Mouse (Mus musculus): ENCODE measurements around the gene Nol12. TPM values are rescaled to one million over a fixed set of nuclear protein-coding genes. Genes with fewer than 3 reads are reported as not detected.

Gene Nol12
- polyA plus RNA-seq, 1 experiment from 2014 or later, result 54.6 TPM

DNA sequence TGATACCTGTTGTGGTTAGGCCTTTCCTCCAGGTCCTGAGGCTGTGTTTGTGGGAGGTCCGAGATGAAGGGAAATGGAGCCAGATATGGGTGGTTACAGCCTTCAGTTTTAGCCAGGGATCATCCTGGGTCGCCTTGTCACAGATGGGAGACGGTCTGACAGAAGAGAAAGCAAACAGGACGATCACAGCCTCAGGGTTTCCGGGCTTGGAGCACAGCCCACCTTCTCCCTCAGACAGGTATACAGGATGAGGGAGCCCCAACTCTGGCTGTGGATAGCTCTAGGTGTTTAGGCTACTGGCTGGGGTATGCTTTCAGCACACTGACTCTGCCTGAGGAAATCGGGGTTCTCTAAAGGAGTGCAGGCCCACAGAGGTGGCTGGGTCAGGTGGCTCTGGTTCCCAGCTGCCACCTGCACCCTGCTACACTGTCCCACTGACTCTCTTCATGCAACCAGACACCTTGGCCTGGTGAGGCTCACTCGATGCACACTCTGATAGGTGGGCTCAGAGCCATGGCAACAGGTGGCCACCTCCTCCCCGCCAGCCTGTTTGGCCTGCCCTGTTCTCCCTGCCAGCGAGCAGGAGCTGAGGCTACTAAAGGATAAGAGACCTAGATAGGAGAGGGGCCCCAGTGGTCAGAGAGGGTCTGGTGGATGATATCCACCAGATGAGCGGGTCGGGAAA lies 51.9 kb downstream of the Nol12 start:
- Histone ChIP-seq H3K36me3 (peaks cover 43% of the 10 kb centered on the region), H3K27ac (peak overlapping the region; percentile 46), H3K27me3 (no peaks in the 10 kb centered on the region), H3K4me1 (peaks cover 64% of the 10 kb centered on the region), H3K9ac (no peak overlapping the region), H3K4me3 (replicated peaks) (no peak overlapping the region), H3K4me2 (peak overlapping the region; percentile 14; the same call in 1 of the 2 replicates), H3K9me3 (replicated peaks) (no peaks in the 10 kb centered on the region)
- WGBS, result 45% methylated on average over 11 of the region's 11 CpGs
- peak; percentile 13; the same call in 1 of the 2 replicates for ATAC-seq (replicated peaks; ENCODE audit: low FRiP score)

- peaks cover 62% of the 10 kb centered on the region for H3K36me3 ChIP-seq
- ATAC-seq (replicated peaks; ENCODE audit: low FRiP score), result no peak
- H3K4me3 ChIP-seq (replicated peaks), result no peak overlapping the region
Observed at GRCm38 (mm10) chr15:78988499-78988971, 53.8 kb downstream of the Nol12 start.

DNA sequence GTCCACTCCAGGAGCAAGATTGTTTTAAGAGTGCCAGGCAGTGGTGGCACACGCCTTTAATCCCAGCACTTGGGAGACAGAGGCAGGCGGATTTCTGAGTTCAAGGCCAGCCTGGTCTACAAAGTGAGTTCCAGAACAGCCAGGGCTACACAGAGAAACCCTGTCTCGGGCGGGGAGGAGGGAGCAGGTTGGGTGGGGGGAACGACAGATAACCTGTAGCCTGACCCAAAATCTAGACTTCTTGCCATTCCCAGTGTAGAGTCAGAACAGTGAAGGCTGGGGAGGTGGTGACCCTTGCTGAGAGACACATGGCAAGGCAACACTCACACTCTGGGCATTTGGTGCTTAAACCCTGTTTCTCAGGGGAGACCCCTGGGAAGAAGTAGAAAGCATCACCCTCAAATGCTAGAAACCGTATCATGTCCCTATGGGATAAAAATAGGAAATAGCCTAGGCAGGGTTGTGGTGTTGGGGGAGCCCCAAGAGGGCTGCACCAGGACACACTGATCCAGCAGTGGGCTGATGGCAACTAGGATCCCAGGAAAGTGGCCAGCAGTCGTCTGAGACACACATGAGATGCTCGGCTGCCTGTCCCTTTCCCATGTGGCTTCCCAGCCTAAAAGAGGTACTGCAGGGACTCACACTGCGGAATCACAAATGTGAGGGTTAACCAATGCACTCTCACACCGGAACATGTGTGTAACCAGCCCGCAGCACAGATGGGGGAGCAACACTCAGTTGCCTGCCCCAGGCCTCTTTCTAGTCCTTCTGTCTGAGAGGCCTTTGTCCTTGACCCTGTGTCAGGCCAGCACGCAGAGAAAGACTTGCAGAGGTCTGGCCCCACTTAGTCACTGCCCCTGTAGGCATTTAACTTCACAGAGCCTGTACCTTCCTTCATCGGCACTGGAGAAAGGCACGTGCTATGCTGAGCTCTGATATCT lies 54.7 kb downstream of the Nol12 start:
- Histone ChIP-seq H3K9ac (no peak overlapping the region), H3K36me3 (peaks cover 71% of the 10 kb centered on the region), H3K4me3 (replicated peaks) (no peak overlapping the region), H3K9me3 (replicated peaks) (no peaks in the 10 kb centered on the region), H3K27ac (no peak overlapping the region; the same call in 1 of the 2 replicates), H3K27me3 (no peaks in the 10 kb centered on the region), H3K4me1 (peaks cover 44% of the 10 kb centered on the region), H3K4me2 (no peak overlapping the region)
- 88% methylated on average over 14 of the region's 14 CpGs for WGBS
- ATAC-seq (replicated peaks; ENCODE audit: low FRiP score), result no peak

More at GRCm38 (mm10) chr15:78988499-78988971, 53.8 kb downstream of the Nol12 start:
- Histone ChIP-seq H3K9me3 (replicated peaks) (no peaks in the 10 kb centered on the region), H3K27ac (peak overlapping the region; percentile 49), H3K27me3 (no peaks in the 10 kb centered on the region), H3K4me2 (no peak overlapping the region), H3K9ac (no peak overlapping the region), H3K4me1 (peaks cover 53% of the 10 kb centered on the region)
- WGBS, result 61% methylated on average over 14 of the region's 14 CpGs

DNA sequence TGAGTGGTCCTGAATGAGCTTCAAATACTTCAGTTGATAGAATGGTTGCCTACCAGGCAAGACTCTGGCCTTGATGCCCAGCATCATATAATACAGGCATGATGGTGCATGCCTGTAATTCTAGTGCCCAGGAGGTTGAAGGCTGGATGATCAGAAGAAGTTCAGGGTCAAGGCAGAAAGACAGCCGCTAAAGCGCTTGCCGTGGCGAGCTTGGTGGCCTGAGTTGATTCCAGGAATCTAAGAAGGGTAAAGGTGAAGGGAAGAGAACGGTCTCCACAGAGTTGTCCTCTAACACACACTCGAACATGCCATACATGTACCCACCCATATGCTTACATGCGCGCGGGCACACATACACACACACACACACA lies 55.3 kb downstream of the Nol12 start:
- no peak overlapping the region for H3K4me3 ChIP-seq (replicated peaks)
- no peak overlapping the region for H3K9ac ChIP-seq
- H3K9me3 ChIP-seq (replicated peaks), result no peaks in the 10 kb centered on the region
- peaks cover 77% of the 10 kb centered on the region for H3K36me3 ChIP-seq
- peaks cover 38% of the 10 kb centered on the region for H3K4me1 ChIP-seq
- no peak for ATAC-seq (replicated peaks; ENCODE audit: low FRiP score)
- 89% methylated on average over 9 of the region's 9 CpGs for WGBS
- no peak overlapping the region for H3K27ac ChIP-seq
- no peaks in the 10 kb centered on the region for H3K27me3 ChIP-seq
- no peak overlapping the region for H3K4me2 ChIP-seq

DNA sequence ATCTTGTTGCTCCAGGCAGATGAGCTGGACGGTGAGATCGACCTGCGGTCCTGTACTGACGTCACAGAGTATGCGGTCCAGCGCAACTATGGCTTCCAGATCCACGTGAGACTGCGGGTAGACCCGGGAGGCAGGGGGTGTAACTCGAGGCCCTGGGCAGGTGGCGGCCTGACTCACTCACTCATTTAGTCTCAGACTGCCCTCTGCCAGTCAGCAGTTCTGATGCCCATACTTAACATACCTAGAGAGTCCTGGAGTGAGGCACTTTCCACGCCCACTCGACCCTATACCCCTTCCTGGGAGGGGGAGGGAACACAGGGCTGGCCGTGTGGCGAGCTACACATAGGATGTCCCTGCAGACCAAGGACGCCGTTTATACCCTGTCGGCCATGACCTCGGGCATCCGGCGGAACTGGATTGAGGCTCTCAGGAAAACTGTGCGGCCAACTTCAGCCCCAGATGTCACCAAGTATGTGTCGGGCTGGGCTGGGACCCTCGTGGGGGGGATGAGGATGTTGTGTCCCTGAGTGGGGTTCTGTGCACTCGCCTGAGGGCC lies 56.3 kb downstream of the Nol12 start:
- no peaks in the 10 kb centered on the region for H3K27me3 ChIP-seq
- H3K36me3 ChIP-seq, result peaks cover 87% of the 10 kb centered on the region
- ATAC-seq (replicated peaks; ENCODE audit: low FRiP score), result no peak
- H3K9me3 ChIP-seq (replicated peaks), result no peaks in the 10 kb centered on the region
- no peak overlapping the region for H3K27ac ChIP-seq
- no peak overlapping the region for H3K4me3 ChIP-seq (replicated peaks)
- no peak overlapping the region for H3K4me2 ChIP-seq
- H3K4me1 ChIP-seq, result peaks cover 28% of the 10 kb centered on the region
- WGBS, result 84% methylated on average over 25 of the region's 25 CpGs
- H3K9ac ChIP-seq, result no peak overlapping the region

DNA sequence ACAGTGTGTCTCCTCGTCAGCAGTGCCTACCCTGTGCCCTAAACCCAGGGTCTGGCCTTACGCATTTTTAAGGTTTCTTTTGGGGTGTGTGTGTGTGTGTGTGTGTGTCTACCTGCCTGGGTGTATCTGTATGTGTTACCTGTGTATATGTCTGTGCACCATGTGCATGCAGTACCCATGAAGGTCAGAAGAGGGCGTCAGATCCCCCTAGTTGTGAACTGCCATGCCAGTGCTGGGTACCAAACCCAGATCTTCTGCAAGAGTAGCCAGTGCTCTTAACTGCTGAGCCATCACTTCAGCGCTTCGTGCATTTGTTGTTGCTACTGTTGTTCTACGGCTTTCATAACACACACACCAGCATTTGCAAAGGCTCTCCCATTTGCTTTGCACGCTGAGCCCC lies 57.5 kb downstream of the Nol12 start:
- no peak overlapping the region for H3K9ac ChIP-seq
- H3K9me3 ChIP-seq (replicated peaks), result no peaks in the 10 kb centered on the region
- WGBS, result 92% methylated on average over 7 of the region's 7 CpGs
- H3K27me3 ChIP-seq, result no peaks in the 10 kb centered on the region
- H3K4me2 ChIP-seq, result no peak overlapping the region
- peaks cover 96% of the 10 kb centered on the region for H3K36me3 ChIP-seq
- no peak overlapping the region for H3K4me3 ChIP-seq (replicated peaks)
- no peak overlapping the region for H3K27ac ChIP-seq
- peaks cover 16% of the 10 kb centered on the region for H3K4me1 ChIP-seq
- ATAC-seq (replicated peaks; ENCODE audit: low FRiP score), result no peak

GRCm38 (mm10) chr15:78992925-78993324 lies 58.2 kb downstream of the Nol12 start:
- no peak overlapping the region for H3K27ac ChIP-seq
- no peak overlapping the region for H3K4me2 ChIP-seq
- no peak overlapping the region for H3K4me3 ChIP-seq (replicated peaks)
- no peaks in the 10 kb centered on the region for H3K9me3 ChIP-seq (replicated peaks)
- ATAC-seq (replicated peaks; ENCODE audit: low FRiP score), result no peak
- H3K27me3 ChIP-seq, result no peaks in the 10 kb centered on the region
- H3K4me1 ChIP-seq, result peaks cover 14% of the 10 kb centered on the region
- peaks cover 93% of the 10 kb centered on the region for H3K36me3 ChIP-seq
- H3K9ac ChIP-seq, result no peak overlapping the region
- WGBS, result 94% methylated on average over 24 of the region's 24 CpGs

Small RNA genes within 50 kb of the gene (microRNA-seq; reads per million reads assigned to microRNA genes)
- not detected for gene Mir6955

Other genes starting within 250 kb of the Nol12 start
- 0.04 TPM in 1 of 2 replicates, not detected in the other for gene Elfn2, start 216.2 kb upstream of the Nol12 start, polyA plus RNA-seq (2015; fragmentation: Nextera tagmentation; extraction: Ambion mirVana)
- gene Mfng, start 161.5 kb upstream of the Nol12 start, polyA plus RNA-seq (2015; fragmentation: Nextera tagmentation; extraction: Ambion mirVana), result 25.4 and 25.6 TPM in 2 replicates
- gene Card10, start 131.9 kb upstream of the Nol12 start, polyA plus RNA-seq (2015; fragmentation: Nextera tagmentation; extraction: Ambion mirVana), result 9.1 and 9.5 TPM in 2 replicates
- 46.2 and 51.1 TPM in 2 replicates for gene Cdc42ep1, start 92.3 kb upstream of the Nol12 start, polyA plus RNA-seq (2015; fragmentation: Nextera tagmentation; extraction: Ambion mirVana)
- gene Lgals2, start 79.4 kb upstream of the Nol12 start, polyA plus RNA-seq (2015; fragmentation: Nextera tagmentation; extraction: Ambion mirVana), result 0.60 and 1.8 TPM in 2 replicates
- gene Gga1, start 57.7 kb upstream of the Nol12 start, polyA plus RNA-seq (2015; fragmentation: Nextera tagmentation; extraction: Ambion mirVana), result 49.5 and 55.5 TPM in 2 replicates
- gene Gm49510, start 35.3 kb upstream of the Nol12 start, polyA plus RNA-seq (2015; fragmentation: Nextera tagmentation; extraction: Ambion mirVana), result 0.14 and 0.60 TPM in 2 replicates
- 34.4 and 41.6 TPM in 2 replicates for gene Sh3bp1, start 35.2 kb upstream of the Nol12 start, polyA plus RNA-seq (2015; fragmentation: Nextera tagmentation; extraction: Ambion mirVana)
- 13.7 and 15.0 TPM in 2 replicates for gene Pdxp, start 21.0 kb upstream of the Nol12 start, polyA plus RNA-seq (2015; fragmentation: Nextera tagmentation; extraction: Ambion mirVana)
- gene Lgals1, start 8.2 kb upstream of the Nol12 start, polyA plus RNA-seq (2015; fragmentation: Nextera tagmentation; extraction: Ambion mirVana), result 761 and 838 TPM in 2 replicates
- 62.9 and 66.6 TPM in 2 replicates for gene Triobp, start 12.8 kb downstream of the Nol12 start, polyA plus RNA-seq (2015; fragmentation: Nextera tagmentation; extraction: Ambion mirVana)
- gene H1f0, start 93.5 kb downstream of the Nol12 start, polyA plus RNA-seq (2015; fragmentation: Nextera tagmentation; extraction: Ambion mirVana), result 513 and 545 TPM in 2 replicates
- 0.12 and 0.30 TPM in 2 replicates for gene Galr3, start 107.0 kb downstream of the Nol12 start, polyA plus RNA-seq (2015; fragmentation: Nextera tagmentation; extraction: Ambion mirVana)
- gene Ankrd54, start 128.0 kb downstream of the Nol12 start, polyA plus RNA-seq (2015; fragmentation: Nextera tagmentation; extraction: Ambion mirVana), result 47.7 and 56.3 TPM in 2 replicates
- 243 and 247 TPM in 2 replicates for gene Eif3l, start 140.2 kb downstream of the Nol12 start, polyA plus RNA-seq (2015; fragmentation: Nextera tagmentation; extraction: Ambion mirVana)
- 8.6 and 11.0 TPM in 2 replicates for gene Micall1, start 174.0 kb downstream of the Nol12 start, polyA plus RNA-seq (2015; fragmentation: Nextera tagmentation; extraction: Ambion mirVana)
- gene Polr2f, start 206.1 kb downstream of the Nol12 start, polyA plus RNA-seq (2015; fragmentation: Nextera tagmentation; extraction: Ambion mirVana), result 303 and 317 TPM in 2 replicates
- 7.7 and 10.5 TPM in 2 replicates for gene 1700088E04Rik, start 206.3 kb downstream of the Nol12 start, polyA plus RNA-seq (2015; fragmentation: Nextera tagmentation; extraction: Ambion mirVana)
- gene Sox10, start 230.3 kb downstream of the Nol12 start, polyA plus RNA-seq (2015; fragmentation: Nextera tagmentation; extraction: Ambion mirVana), result 0.40 and 0.96 TPM in 2 replicates